Mouse (Mus musculus) left cerebral cortex, adult 8-10 months (tissue): ENCODE measurements around the gene Tceal7. TPM values are rescaled to one million over a fixed set of nuclear protein-coding genes. Genes with fewer than 3 reads are reported as not detected.
A peak's percentile ranks its signal among the peaks of the same experiment; 100 is the strongest.
"Not testable (repeated sequence)": the region's sequence is repeated elsewhere in the genome, so short reads cannot be mapped to it uniquely, and the experiment has no call there.

Source experiments
- DNase-seq, 2 experiments: peaks; one replicate each; pipeline ENCODE4 v3.0.0; 2022; ENCODE audit warnings: low spot score in 2 of 2
- microRNA-seq, 2 experiments: library from miRNA; unstranded; fragments of <30 nt; microRNA quantifications; one replicate each; pipeline ENCODE4 v1.2.0; 2022
- total RNA-seq, 4 experiments: library from RNA; stranded (reverse); gene quantifications; 2 replicates each; pipeline ENCODE4 v1.2.4; 2022

Tceal7 gene
- total RNA-seq, 4 experiments from 2014 or later: 1.6 to 2.9 (median 2.2) TPM

GRCm38 (mm10) chrX:136245521-136246071 lies 31.0 kb downstream of the Tceal7 start:
- DNase-seq: peak in 1 of 2 experiments; percentile 2

- no peak for DNase-seq
Observed at GRCm38 (mm10) chrX:136248811-136249210, 34.2 kb downstream of the Tceal7 start.

GRCm38 (mm10) chrX:136249671-136250070 lies 35.1 kb downstream of the Tceal7 start:
- DNase-seq: no peak

- no peak for DNase-seq
Observed at GRCm38 (mm10) chrX:136252023-136252729, 37.6 kb downstream of the Tceal7 start.

GRCm38 (mm10) chrX:136267720-136268119 lies 53.1 kb downstream of the Tceal7 start:
- no peak for DNase-seq

GRCm38 (mm10) chrX:136268173-136268572 lies 53.6 kb downstream of the Tceal7 start:
- no peak for DNase-seq

- DNase-seq: peak in 1 of 2 experiments; percentile 73
Observed at GRCm38 (mm10) chrX:136269743-136270392, 55.3 kb downstream of the Tceal7 start, which contains the start of gene Bex3. Gene Bex3, plus strand, starts transcription at chrX:136270253.

GRCm38 (mm10) chrX:136270393-136271111 lies 56.0 kb downstream of the Tceal7 start:
- DNase-seq: not testable (repeated sequence)

GRCm38 (mm10) chrX:136274542-136274941 lies 60.0 kb downstream of the Tceal7 start:
- DNase-seq: no peak

- no peak for DNase-seq
Observed at GRCm38 (mm10) chrX:136275386-136275785, 60.8 kb downstream of the Tceal7 start.

Small RNA genes within 50 kb of the gene (microRNA-seq; reads per million reads assigned to microRNA genes)
- 0 reads per million in 2 experiments for gene Mir6383

Other genes with a start within 250 kb of the Tceal7 start
- gene Arxes2, start 221.0 kb upstream of the Tceal7 start, total RNA-seq: 10 to 100 TPM; 61.5 to 72.9 (median 69.6) TPM
- 10 to 100 TPM; 33.6 to 37.0 (median 35.6) TPM for gene Arxes1, start 181.4 kb upstream of the Tceal7 start, total RNA-seq
- 100 to 1,000 TPM; 309 to 363 (median 335) TPM for gene Bex2, start 146.5 kb upstream of the Tceal7 start, total RNA-seq
- gene Nxf3, start 129.5 kb upstream of the Tceal7 start, total RNA-seq: not detected
- 10 to 100 TPM; 21.2 to 23.0 (median 21.5) TPM for gene Bex4, start 75.8 kb upstream of the Tceal7 start, total RNA-seq
- 10 to 100 TPM; 32.4 to 42.8 (median 35.4) TPM for gene Tceal8, start 42.4 kb upstream of the Tceal7 start, total RNA-seq
- gene Tceal5, start 10.9 kb upstream of the Tceal7 start, total RNA-seq: 100 to 1,000 TPM in 3 of 4 experiments, 10 to 100 TPM in 1; 80.8 to 132 (median 117) TPM
- 100 to 1,000 TPM in 2 of 4 experiments, 10 to 100 TPM in 2; 96.6 to 118 (median 102) TPM for gene Bex1, start 734 bp downstream of the Tceal7 start, total RNA-seq
- 100 to 1,000 TPM; 118 to 122 (median 119) TPM for gene Tceal9, start 30.3 kb downstream of the Tceal7 start, total RNA-seq
- gene Bex3, start 55.5 kb downstream of the Tceal7 start, total RNA-seq: 100 to 1,000 TPM; 252 to 326 (median 281) TPM